Mouse (Mus musculus) neural tube, embryonic 15.5 days (tissue): ENCODE results near the gene Rpl7a. TPM values are rescaled to one million over a fixed set of nuclear protein-coding genes. Genes with fewer than 3 reads are reported as not detected.
"Not testable (repeated sequence)": the region's sequence is repeated elsewhere in the genome, so short reads cannot be mapped to it uniquely, and the experiment has no call there.

Experiments
- ATAC-seq: fragments of 200-750 bp; cut with Nextera tagmentation; 2 replicates; pipeline ENCODE4 v1.8.0; 2017; ENCODE audit warnings: mild to moderate bottlenecking, moderate TSS enrichment, moderate library complexity; ENCODE audit not compliant: low FRiP score
- H3K27ac ChIP-seq: fragments of 300-500 bp; sonication (generic); replicated peaks from 2 replicates; pipeline ENCODE4 v1.5.1; 2015; ENCODE audit warnings: mild to moderate bottlenecking, inconsistent platforms
- H3K27me3 ChIP-seq: fragments of 300-500 bp; sonication (generic); replicated peaks from 2 replicates; pipeline ENCODE4 v1.6.1; 2015; ENCODE audit warnings: inconsistent platforms
- H3K36me3 ChIP-seq: fragments of 300-500 bp; sonication (generic); 2 replicates; pipeline ENCODE4 v1.6.1; 2015; ENCODE audit warnings: inconsistent platforms
- H3K4me1 ChIP-seq: fragments of 300-500 bp; sonication (generic); 2 replicates; pipeline ENCODE4 v1.6.1; 2015; ENCODE audit warnings: inconsistent platforms
- H3K4me2 ChIP-seq: fragments of 300-500 bp; sonication (generic); 2 replicates; pipeline ENCODE4 v1.6.1; 2015; ENCODE audit warnings: inconsistent platforms, mild to moderate bottlenecking, moderate library complexity
- H3K4me3 ChIP-seq: fragments of 300-500 bp; sonication (generic); replicated peaks from 2 replicates; pipeline ENCODE4 v1.5.1; 2015; ENCODE audit warnings: mild to moderate bottlenecking, inconsistent platforms
- H3K9ac ChIP-seq: fragments of 300-500 bp; sonication (generic); replicated peaks from 2 replicates; pipeline ENCODE4 v1.6.1; 2015; ENCODE audit warnings: mild to moderate bottlenecking, inconsistent platforms
- H3K9me3 ChIP-seq: fragments of 300-500 bp; sonication (generic); replicated peaks from 2 replicates; pipeline ENCODE4 v1.6.1; 2016; ENCODE audit warnings: inconsistent platforms
- WGBS: fragments of 180-500 bp; shearing (Covaris S2); methylation state at CpG from one replicate; pipeline ENCODE4 v1.1.7; 2015; ENCODE audit warnings: mixed read lengths; 5-methylcytosine and 5-hydroxymethylcytosine counted together
- polyA plus RNA-seq: library from polyadenylated mRNA; unstranded; fragments of >200 nt; fragmentation: Nextera tagmentation; extraction: Ambion mirVana; gene quantifications from 2 replicates; pipeline ENCODE4 v1.2.1, GENCODE M21; 2015

Rpl7a gene
- polyA plus RNA-seq = 385 and 446 TPM in 2 replicates

DNA sequence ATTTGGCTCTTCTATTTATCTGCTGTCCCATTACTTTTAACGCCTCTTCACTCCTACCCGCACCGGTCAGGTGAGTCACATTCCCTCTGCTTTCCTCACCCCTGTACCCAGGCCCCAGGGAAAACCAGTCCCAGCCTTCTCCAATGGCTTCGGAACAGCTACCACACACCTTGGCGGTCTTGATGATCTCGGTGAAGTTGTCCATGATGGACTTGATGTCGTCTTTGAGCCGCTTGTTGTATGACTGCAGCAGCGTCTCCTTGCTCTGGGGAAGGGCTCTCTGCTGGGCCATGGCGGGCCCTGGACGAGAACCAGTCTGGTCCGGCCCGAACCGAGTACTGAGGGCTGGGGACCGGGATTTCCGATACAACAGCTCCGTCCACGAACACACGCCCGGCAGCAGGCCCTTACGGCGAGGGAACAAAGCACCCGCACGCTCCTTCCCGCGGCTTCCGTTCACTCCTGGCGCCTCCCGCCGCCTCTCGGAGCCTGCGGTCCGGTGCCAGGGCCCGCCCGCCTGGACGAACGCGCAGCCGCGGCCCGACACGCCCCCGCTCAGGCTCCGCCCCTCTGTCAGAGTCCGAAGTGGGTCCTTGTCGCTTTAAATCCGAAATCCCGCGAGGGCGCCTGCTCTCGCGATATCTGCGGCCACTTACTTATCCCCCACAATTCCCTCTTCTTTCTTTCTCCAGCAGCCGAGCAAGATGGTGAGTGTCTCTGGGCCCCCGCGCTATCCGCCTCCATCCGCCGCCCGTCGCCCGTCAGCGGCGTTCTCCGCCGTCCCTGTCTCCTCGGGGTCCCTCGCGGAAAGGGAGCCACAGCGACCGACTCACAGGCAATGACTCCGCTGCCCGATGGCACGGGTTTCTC is at the start of gene Rpl7a, which contains the start of gene Med22:
Gene Rpl7a, plus strand, starts transcription at position 641 of the 870 bp plus-strand sequence.
Gene Med22, minus strand, starts transcription at position 554 of the 870 bp plus-strand sequence.
- peak within 1 kb of the TSS; percentile 93 for H3K27ac ChIP-seq
- WGBS = under 1% methylated on average over 62 of the region's 74 CpGs
- H3K4me1 ChIP-seq = peaks cover 55% of the 10 kb centered on the region
- H3K9me3 ChIP-seq = no peaks in the 10 kb centered on the region
- peak within 1 kb of the TSS; percentile 98 for H3K4me2 ChIP-seq
- peak within 1 kb of the TSS; percentile 98 for H3K9ac ChIP-seq
- H3K36me3 ChIP-seq = peaks cover 59% of the 10 kb centered on the region
- peak within 1 kb of the TSS; percentile 91 for H3K4me3 ChIP-seq
- no peaks in the 10 kb centered on the region for H3K27me3 ChIP-seq
- ATAC-seq = peak; percentile 93

DNA sequence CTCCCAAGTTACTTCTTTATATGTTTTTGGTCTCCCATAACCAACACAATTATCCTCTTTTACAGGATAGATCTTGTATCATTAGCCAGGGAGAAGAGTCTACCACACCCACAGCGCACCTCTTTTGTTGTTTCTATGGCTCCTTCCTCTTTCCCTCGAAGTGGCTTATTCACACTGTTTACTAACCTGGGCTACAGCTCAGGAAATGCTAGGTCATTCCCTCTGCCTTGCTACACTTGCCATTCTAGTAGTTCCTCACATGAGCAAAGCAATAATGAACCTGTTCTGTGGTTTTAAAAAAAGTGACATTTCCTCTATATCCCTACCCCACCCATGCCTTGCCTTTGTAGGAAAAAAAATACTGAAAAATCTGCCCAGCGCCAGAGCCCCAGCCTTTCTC is 47.7 kb upstream of the Rpl7a start:
- 76% methylated on average over 3 of the region's 3 CpGs for WGBS
- Histone ChIP-seq H3K9ac (no peak overlapping the region), H3K9me3 (no peaks in the 10 kb centered on the region), H3K4me2 (no peak overlapping the region), H3K4me3 (no peak overlapping the region), H3K4me1 (no peaks in the 10 kb centered on the region), H3K27me3 (no peaks in the 10 kb centered on the region), H3K27ac (no peak overlapping the region), H3K36me3 (no peaks in the 10 kb centered on the region)
- ATAC-seq = no peak

DNA sequence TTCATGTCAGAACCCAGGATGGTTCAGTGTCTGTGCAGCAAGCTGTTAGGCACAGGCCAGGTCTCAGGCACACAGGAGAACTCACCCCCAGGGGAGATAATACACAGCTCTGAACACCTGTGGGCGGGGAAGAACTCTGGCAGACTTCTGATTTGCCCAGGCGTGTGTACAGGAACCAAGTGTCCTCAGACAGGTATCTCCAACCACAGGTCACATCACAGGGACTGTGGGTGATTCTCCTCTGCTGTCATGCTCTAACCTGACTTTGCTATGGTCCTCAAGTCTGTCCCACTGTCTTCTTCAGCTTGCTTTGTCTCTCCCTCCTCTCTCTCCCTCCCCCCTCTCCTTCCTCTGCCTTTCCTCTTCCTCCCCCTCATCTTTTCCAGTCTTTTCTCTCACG is 45.7 kb upstream of the Rpl7a start, which contains the start of gene Abo:
Gene Abo, minus strand, starts transcription at position 101 of the 400 bp plus-strand sequence.
- Histone ChIP-seq H3K27me3 (no peaks in the 10 kb centered on the region), H3K9me3 (no peaks in the 10 kb centered on the region), H3K27ac (no peak within 1 kb of the TSS), H3K9ac (no peak within 1 kb of the TSS), H3K4me1 (no peaks in the 10 kb centered on the region), H3K36me3 (no peaks in the 10 kb centered on the region), H3K4me2 (no peak within 1 kb of the TSS), H3K4me3 (no peak within 1 kb of the TSS)
- ATAC-seq = no peak
- WGBS = 77% methylated on average over 3 of the region's 3 CpGs

DNA sequence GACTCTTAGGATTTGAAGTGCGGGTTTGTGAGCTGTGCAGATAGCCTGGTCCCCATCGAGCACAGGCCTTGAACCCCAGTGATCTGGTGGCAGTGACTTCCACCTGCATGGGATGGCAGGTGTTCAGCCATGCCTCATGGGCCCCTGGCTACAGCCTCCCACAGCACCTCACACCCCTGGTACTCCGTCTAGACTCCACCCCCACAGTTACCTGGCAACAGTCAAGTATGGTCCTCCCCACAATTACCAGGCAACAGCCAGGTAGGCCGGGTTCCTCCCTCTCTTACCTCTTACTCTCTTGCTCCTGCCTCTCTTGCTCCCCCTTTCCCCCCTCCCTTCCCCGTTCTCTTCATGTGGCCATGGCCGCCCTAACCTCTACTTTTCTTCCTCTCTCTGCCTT is 39.9 kb upstream of the Rpl7a start:
- 69% methylated on average over 6 of the region's 6 CpGs for WGBS
- no peak overlapping the region for H3K9ac ChIP-seq
- no peak overlapping the region for H3K4me3 ChIP-seq
- no peaks in the 10 kb centered on the region for H3K9me3 ChIP-seq
- no peak for ATAC-seq
- H3K27me3 ChIP-seq = no peaks in the 10 kb centered on the region
- no peak overlapping the region for H3K27ac ChIP-seq
- H3K36me3 ChIP-seq = no peaks in the 10 kb centered on the region
- H3K4me1 ChIP-seq = no peaks in the 10 kb centered on the region
- H3K4me2 ChIP-seq = no peak overlapping the region

DNA sequence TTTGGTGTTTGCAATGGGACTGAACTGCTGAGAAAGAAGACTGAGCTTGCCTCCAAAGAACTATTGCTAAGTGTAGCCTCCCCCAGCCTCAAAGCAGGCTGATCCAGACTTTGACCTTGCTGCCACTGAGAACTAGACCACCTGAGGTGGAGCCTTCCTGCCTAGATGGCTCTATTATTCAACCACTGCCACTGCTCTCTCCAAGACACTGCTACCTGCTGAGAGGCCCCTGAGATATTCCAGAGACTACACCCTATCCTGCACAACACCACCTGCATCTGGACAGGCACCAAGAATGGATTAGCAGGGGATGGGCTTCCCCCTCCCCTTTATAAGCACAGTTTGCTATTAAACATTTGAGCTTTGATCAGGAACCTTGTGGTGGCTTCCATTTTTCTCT is 32.0 kb upstream of the Rpl7a start:
- no peak overlapping the region for H3K4me2 ChIP-seq
- H3K4me3 ChIP-seq = no peak overlapping the region
- H3K27me3 ChIP-seq = no peaks in the 10 kb centered on the region
- no peak overlapping the region for H3K27ac ChIP-seq
- H3K4me1 ChIP-seq = no peaks in the 10 kb centered on the region
- peaks cover under 1% of the 10 kb centered on the region; the same call in 1 of the 2 replicates for H3K9me3 ChIP-seq
- H3K9ac ChIP-seq = no peak overlapping the region
- no peaks in the 10 kb centered on the region for H3K36me3 ChIP-seq
- ATAC-seq = no peak

DNA sequence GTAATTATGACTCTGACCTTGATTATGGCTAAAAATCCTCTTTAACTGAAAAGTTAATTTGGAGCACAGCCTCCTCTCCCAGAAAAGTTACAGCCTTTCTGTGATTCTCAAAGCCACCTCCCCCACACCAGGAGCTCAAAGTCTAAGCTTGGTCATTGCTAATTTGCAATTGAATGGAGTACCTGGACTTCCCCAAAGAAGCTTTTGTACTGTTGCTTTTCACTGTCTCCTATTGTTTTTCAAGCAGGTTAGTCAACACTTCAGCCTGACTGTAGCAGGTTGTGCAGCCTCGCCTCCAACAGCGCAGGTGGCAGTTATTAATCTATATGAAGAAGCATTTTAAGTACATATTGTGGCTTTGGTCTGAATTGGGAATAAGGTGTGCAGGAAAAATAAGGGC is 25.0 kb upstream of the Rpl7a start:
- WGBS = 83% methylated on average over 2 of the region's 2 CpGs

DNA sequence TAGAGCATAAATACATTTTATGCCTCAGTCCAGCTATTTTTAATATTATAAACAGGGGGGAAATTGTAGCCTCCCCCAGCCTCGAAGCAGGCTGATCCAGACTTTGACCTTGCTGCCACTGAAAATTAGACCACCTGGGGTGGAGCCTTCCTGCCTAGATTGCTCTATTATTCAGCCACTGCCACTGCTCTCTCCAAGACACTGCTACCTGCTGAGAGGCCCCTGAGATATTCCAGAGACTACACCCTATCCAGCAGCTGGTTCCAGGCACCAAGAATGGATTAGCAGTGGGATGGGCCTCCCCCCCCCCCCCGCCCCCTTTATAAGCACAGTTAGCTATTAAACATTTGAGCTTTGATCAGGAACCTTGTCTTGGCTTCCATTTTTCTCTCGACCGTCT is 24.4 kb upstream of the Rpl7a start:
- H3K27me3 ChIP-seq, H3K4me1 ChIP-seq, H3K4me3 ChIP-seq, ATAC-seq, H3K9ac ChIP-seq, H3K27ac ChIP-seq, H3K4me2 ChIP-seq: not testable (repeated sequence)
- WGBS = 58% methylated on average over 4 of the region's 4 CpGs
- peaks cover 11% of the 10 kb centered on the region for H3K9me3 ChIP-seq
- peaks cover 27% of the 10 kb centered on the region for H3K36me3 ChIP-seq

More for the DNA sequence above, 25.0 kb upstream of the Rpl7a start:
- H3K4me2 ChIP-seq, H3K4me1 ChIP-seq, H3K4me3 ChIP-seq, H3K9ac ChIP-seq, H3K27me3 ChIP-seq, H3K27ac ChIP-seq, ATAC-seq: not testable (repeated sequence)
- peaks cover 22% of the 10 kb centered on the region for H3K36me3 ChIP-seq
- peaks cover 11% of the 10 kb centered on the region for H3K9me3 ChIP-seq

DNA sequence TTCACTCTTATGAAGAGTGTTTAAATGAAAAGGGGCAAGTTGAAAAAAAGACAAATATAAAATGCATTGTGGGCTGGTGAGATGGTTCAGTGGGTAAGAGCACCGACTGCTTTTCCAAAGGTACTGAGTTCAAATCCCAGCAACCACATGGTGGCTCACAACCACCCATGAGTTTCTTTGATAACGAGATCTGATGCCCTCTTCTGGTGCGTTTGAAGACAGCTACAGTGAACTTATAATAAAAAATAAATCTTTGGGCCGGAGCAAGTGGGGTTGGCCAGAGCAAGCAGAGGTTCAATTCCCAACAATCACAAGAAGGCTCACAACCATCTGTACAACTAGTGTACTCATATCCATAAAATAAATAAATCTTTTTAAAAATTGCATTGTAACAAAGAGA is 14.7 kb upstream of the Rpl7a start:
- no peak overlapping the region for H3K9ac ChIP-seq
- no peak for ATAC-seq
- H3K9me3 ChIP-seq = no peaks in the 10 kb centered on the region
- peaks cover 87% of the 10 kb centered on the region for H3K36me3 ChIP-seq
- peaks cover 5% of the 10 kb centered on the region; the same call in 1 of the 2 replicates for H3K4me1 ChIP-seq
- WGBS = 95% methylated on average over 4 of the region's 4 CpGs
- H3K27me3 ChIP-seq = no peaks in the 10 kb centered on the region
- no peak overlapping the region for H3K4me2 ChIP-seq
- no peak overlapping the region for H3K27ac ChIP-seq
- H3K4me3 ChIP-seq = no peak overlapping the region

DNA sequence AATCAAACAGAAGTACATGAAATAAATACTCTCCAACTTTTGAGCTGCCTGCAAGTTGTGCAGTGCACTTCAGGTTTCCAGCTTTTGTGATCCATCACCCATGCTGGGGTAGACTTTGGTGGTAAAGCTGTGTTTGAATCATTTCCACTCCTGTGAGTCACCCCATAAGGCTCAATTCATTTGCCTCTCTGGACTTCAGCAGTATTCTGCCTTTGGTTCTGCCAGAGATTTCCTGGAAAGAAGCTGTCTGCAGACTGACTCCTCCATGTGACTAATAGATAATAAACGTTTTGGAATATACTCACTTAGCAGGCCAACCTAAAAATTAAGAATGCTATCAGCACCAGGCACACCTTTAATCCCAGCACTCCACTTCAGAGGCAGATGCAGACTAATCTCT is 9.8 kb upstream of the Rpl7a start:
- Histone ChIP-seq H3K9me3 (no peaks in the 10 kb centered on the region), H3K4me1 (peaks cover 29% of the 10 kb centered on the region), H3K27ac (no peak overlapping the region), H3K4me2 (no peak overlapping the region), H3K9ac (no peak overlapping the region), H3K4me3 (no peak overlapping the region), H3K27me3 (no peaks in the 10 kb centered on the region), H3K36me3 (peaks cover 58% of the 10 kb centered on the region)
- ATAC-seq = no peak
- 79% methylated on average over 1 of the region's 1 CpGs for WGBS

DNA sequence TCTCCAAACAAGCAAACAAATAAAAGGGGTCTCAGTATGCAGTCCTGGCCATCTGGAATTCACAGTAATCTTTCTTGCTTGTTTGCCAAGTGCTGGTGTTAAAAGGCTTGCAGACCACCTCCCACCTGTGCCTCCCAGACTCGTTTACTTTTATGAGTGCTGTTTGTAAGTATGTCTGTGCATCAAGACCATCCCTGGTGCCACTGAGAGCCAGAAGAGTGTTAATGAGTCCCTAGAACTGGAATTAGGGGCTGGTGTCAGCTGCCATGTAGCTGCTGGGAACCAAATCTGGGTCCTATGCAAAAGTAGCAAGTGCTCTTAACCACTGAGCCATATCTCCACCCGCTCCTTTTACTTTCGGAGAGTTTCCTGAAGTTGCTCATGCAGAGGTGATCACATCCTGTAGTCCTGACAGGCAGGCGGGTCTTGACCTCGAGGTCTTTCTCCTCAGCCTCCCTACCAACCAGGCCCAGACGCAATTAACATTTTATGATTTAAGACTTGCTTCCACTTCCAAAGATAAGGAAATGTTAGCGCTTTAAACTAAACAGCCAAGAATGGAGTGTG is 8.6 kb upstream of the Rpl7a start:
- WGBS = 8% methylated on average over 7 of the region's 7 CpGs
- Histone ChIP-seq H3K36me3 (peaks cover 60% of the 10 kb centered on the region), H3K4me2 (peak overlapping the region; percentile 74), H3K9me3 (no peaks in the 10 kb centered on the region), H3K4me1 (peaks cover 29% of the 10 kb centered on the region), H3K27me3 (no peaks in the 10 kb centered on the region), H3K4me3 (peak overlapping the region; percentile 84), H3K27ac (no peak overlapping the region), H3K9ac (peak overlapping the region; percentile 76)
- no peak for ATAC-seq

DNA sequence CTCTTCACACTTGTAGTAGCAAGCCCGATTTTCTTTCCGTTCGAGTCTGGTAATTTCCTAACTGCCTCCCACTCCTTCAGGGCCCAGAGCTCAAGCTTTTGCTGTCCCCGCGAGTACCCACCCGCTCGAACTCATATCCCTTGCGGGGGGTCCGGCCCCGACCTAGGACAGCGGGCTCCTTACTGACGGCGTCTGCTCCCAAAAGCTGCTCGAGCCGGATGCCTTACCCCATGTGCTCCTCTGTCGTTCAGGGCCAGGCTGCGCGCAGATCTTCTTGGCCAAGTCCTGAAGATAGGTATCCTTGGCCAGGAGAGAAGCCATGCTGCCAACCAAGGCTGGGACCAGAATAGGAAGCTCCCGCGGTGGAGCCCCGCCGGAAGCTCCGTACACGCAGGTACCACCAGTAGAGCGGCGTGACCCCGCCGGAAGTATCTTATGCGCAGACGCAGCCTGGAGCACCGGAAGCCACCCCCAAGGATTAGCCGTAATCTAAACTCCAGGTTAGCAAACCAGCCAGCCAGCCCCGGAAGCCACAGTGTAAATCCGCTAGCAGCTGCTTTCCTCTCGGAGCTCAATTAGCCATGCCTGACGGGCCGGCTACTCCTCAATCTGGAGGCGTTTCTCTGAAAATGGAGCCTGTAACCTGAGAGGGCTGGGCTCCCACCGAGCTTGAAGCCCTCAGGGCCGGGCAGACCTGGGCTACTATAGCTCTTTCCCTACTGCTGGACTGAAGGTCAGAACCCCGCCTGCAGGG is 7.9 kb upstream of the Rpl7a start, which contains the start of gene Surf6:
Gene Surf6, minus strand, starts transcription at position 413 of the 754 bp plus-strand sequence.
- peaks cover 60% of the 10 kb centered on the region for H3K36me3 ChIP-seq
- H3K27ac ChIP-seq = peak within 1 kb of the TSS; percentile 89
- H3K9ac ChIP-seq = peak within 1 kb of the TSS; percentile 76
- WGBS = under 1% methylated on average over 41 of the region's 41 CpGs
- no peaks in the 10 kb centered on the region for H3K9me3 ChIP-seq
- peak; percentile 95 for ATAC-seq
- H3K27me3 ChIP-seq = no peaks in the 10 kb centered on the region
- peaks cover 34% of the 10 kb centered on the region for H3K4me1 ChIP-seq
- peak within 1 kb of the TSS; percentile 84 for H3K4me3 ChIP-seq
- peak within 1 kb of the TSS; percentile 74 for H3K4me2 ChIP-seq
